Mouse (Mus musculus): Measurements from ENCODE around the gene Sh2d6. TPM values are rescaled to one million over a fixed set of nuclear protein-coding genes. Genes with fewer than 3 reads are reported as not detected.

The Sh2d6 gene
- polyA plus RNA-seq, 1 experiment: 0.79 TPM

DNA sequence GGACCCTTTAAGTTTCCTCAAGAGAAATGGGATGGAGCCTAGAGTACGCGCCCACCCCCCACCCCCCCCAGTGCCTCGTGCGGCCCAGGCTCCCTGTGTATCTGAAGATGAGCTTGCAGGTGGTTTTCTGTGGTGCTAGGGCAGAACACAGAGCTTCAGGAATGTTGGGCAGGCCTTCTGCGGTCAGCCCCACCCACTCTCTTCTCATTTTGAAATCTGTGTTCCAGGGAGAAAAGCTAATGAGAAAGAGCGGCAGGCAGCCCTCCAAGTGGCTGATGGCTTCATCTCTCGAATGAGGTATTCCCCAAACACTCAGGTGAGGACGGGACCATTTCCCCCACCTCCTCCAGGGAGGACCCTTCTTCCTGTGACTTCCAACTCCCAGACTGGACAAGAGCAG lies 39.3 kb upstream of the Sh2d6 start:
- Histone ChIP-seq H3K4me3 (replicated peaks; ENCODE audit: insufficient read depth, low read depth, low read length) (no peak overlapping the region), H3K4me1 (ENCODE audit: control insufficient read depth, insufficient read depth, low read length) (peaks cover 7% of the 10 kb centered on the region), H3K27me3 (ENCODE audit: control insufficient read depth, insufficient read depth, low read length) (no peaks in the 10 kb centered on the region), H3K27ac (ENCODE audit: insufficient read depth, low read length) (no peak overlapping the region)
- TF ChIP-seq CTCF (IDR thresholded peaks at IDR 0.05; ENCODE audit: borderline replicate concordance, insufficient read depth, low read depth, low read length): no peak
- no peak for TF ChIP-seq POLR2A (IDR thresholded peaks at IDR 0.05; ENCODE audit: borderline replicate concordance, insufficient read depth, low read length)
- DNase-seq: no peak
- 74% methylated on average over 8 of the region's 8 CpGs for WGBS

DNA sequence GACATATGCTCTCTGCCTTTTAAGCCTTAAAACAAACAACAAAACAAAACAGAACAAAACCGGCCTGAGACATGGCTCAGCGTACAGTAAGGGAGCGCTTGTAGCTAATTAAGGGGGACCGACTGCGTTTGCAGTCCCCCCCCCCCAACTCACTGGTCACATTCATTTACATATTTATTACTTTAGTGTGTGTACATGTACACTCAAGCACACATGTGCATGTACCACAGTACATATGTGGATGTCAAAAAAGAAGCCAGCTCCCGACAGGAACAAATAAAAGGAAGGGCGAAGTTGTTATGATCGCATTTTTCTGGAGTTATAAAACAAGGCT lies 31.5 kb upstream of the Sh2d6 start:
- Histone ChIP-seq H3K27me3 (ENCODE audit: control insufficient read depth, insufficient read depth, low read length) (no peaks in the 10 kb centered on the region), H3K4me1 (ENCODE audit: control insufficient read depth, insufficient read depth, low read length) (peaks cover 3% of the 10 kb centered on the region; the same call in 1 of the 2 replicates), H3K4me3 (replicated peaks; ENCODE audit: insufficient read depth, low read depth, low read length) (peak overlapping the region; percentile 62), H3K27ac (ENCODE audit: insufficient read depth, low read length) (peak overlapping the region; percentile 2; the same call in 1 of the 2 replicates)
- WGBS: 19% methylated on average over 8 of the region's 8 CpGs
- TF ChIP-seq POLR2A (IDR thresholded peaks at IDR 0.05; ENCODE audit: borderline replicate concordance, insufficient read depth, low read length) (no peak), CTCF (IDR thresholded peaks at IDR 0.05; ENCODE audit: borderline replicate concordance, insufficient read depth, low read depth, low read length) (no peak)
- no peak for DNase-seq

DNA sequence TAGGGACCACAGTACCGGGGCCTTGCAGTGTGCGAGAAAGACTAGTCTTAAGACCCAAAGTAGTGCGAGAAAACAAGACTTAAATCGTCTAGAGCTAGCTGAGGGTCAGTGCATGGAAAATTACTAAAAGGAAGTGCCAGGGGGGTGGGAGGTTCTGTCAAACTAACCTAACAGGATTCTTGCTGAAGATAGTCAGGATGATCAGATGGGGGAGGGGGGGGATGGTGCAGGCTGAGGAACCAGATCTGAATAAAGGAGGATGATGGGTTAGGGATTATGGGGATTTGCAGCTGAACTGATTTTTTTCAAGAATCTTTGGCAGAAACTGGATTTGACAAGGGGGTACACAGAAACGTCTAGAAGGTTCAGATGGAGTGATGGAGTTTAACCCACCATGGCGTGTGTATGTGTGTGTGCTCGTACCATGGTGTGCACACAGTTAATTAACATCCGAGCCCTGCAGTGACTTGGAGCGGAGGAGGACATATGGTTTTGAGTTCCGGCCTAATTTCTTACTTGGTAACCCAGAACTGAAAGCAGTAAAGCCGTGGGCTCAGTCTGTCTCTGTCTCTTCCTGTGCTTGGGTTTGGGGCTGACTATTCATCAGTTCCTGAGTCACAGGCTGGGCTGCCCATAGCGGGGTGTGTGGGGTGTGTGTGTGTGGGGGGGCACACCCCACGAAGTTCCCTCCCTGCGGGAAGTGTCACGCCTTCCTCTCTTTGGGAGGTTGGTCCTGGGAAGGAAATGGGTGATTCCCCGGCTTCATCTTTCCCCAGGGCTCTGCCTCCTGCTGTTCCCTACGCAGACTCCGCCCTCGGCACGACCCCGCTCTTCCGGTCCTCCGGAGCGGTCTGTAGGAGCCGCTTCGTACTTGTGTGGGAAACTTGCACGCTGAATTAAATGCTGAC lies 30.9 kb upstream of the Sh2d6 start:
- TF ChIP-seq CTCF (IDR thresholded peaks at IDR 0.05; ENCODE audit: borderline replicate concordance, insufficient read depth, low read depth, low read length) (no peak), POLR2A (IDR thresholded peaks at IDR 0.05; ENCODE audit: borderline replicate concordance, insufficient read depth, low read length) (no peak)
- H3K27ac ChIP-seq (ENCODE audit: insufficient read depth, low read length): peak overlapping the region; percentile 2; the same call in 1 of the 2 replicates
- H3K4me3 ChIP-seq (replicated peaks; ENCODE audit: insufficient read depth, low read depth, low read length): peak overlapping the region; percentile 62
- DNase-seq: peak; percentile 40 to 56
- H3K4me1 ChIP-seq (ENCODE audit: control insufficient read depth, insufficient read depth, low read length): peaks cover 3% of the 10 kb centered on the region; the same call in 1 of the 2 replicates
- 13% methylated on average over 27 of the region's 27 CpGs for WGBS
- H3K27me3 ChIP-seq (ENCODE audit: control insufficient read depth, insufficient read depth, low read length): no peaks in the 10 kb centered on the region

DNA sequence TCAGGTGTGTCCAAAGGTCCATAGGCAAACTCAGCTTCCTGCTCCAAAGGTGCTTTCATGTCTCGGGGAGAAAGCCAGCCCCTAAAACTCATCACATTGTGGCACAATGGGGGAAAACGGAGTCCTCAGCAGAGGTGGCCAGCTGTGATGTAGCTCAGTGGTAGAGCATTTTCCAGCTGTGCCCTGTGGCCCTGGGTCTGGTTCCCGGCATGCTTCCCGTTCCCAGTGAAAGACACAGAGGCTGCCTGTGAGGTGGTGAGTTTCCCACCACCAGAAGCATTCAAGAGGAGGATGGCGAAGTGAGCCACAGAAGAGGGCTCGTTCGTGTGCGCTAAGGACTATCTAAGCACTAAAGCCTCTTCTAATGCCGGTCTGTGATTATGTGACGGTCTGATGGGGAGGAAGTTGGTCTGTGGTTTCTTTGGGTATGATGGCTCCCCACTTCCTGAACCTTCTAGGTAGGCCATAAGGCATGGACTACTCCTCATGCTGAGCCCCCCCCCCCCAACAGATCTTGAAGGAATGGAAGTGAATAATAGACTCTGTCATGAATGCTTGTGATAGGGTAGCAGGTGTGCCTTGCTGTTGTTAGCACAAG lies 29.1 kb upstream of the Sh2d6 start:
- WGBS: 92% methylated on average over 10 of the region's 10 CpGs
- TF ChIP-seq CTCF (IDR thresholded peaks at IDR 0.05; ENCODE audit: borderline replicate concordance, insufficient read depth, low read depth, low read length): no peak
- no peak for TF ChIP-seq POLR2A (IDR thresholded peaks at IDR 0.05; ENCODE audit: borderline replicate concordance, insufficient read depth, low read length)

DNA sequence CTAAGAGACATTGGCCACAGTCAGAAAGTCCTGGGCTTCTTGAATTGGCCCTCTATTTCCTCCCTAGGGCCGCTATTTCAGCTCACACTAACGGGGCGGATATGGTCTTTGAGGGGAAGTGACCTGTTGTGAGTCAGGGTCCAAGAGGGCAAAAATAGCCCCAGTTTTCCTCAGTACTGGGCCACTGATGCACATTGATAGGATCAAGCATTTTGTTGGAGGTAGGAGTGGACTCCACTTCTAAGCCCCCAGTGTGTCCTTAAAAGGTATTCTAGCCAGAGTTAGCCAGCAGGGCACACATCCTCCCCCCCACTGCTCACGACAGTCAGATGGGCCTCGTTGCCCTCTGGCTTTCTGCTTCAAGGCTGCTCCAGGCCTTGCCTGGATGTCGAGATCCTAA lies 28.5 kb upstream of the Sh2d6 start:
- H3K4me3 ChIP-seq (replicated peaks; ENCODE audit: insufficient read depth, low read depth, low read length): no peak overlapping the region
- no peak overlapping the region for H3K27ac ChIP-seq (ENCODE audit: insufficient read depth, low read length)
- DNase-seq: no peak
- no peaks in the 10 kb centered on the region for H3K27me3 ChIP-seq (ENCODE audit: control insufficient read depth, insufficient read depth, low read length)
- H3K4me1 ChIP-seq (ENCODE audit: control insufficient read depth, insufficient read depth, low read length): peaks cover 3% of the 10 kb centered on the region; the same call in 1 of the 2 replicates
- WGBS: 62% methylated on average over 6 of the region's 6 CpGs
- TF ChIP-seq POLR2A (IDR thresholded peaks at IDR 0.05; ENCODE audit: borderline replicate concordance, insufficient read depth, low read length) (no peak), CTCF (IDR thresholded peaks at IDR 0.05; ENCODE audit: borderline replicate concordance, insufficient read depth, low read depth, low read length) (no peak)

More for the DNA sequence above, 29.1 kb upstream of the Sh2d6 start:
- Histone ChIP-seq H3K27ac (ENCODE audit: insufficient read depth, low read length) (no peak overlapping the region), H3K4me3 (replicated peaks; ENCODE audit: insufficient read depth, low read depth, low read length) (no peak overlapping the region), H3K4me1 (ENCODE audit: control insufficient read depth, insufficient read depth, low read length) (peaks cover 3% of the 10 kb centered on the region; the same call in 1 of the 2 replicates), H3K27me3 (ENCODE audit: control insufficient read depth, insufficient read depth, low read length) (no peaks in the 10 kb centered on the region)
- no peak for DNase-seq

DNA sequence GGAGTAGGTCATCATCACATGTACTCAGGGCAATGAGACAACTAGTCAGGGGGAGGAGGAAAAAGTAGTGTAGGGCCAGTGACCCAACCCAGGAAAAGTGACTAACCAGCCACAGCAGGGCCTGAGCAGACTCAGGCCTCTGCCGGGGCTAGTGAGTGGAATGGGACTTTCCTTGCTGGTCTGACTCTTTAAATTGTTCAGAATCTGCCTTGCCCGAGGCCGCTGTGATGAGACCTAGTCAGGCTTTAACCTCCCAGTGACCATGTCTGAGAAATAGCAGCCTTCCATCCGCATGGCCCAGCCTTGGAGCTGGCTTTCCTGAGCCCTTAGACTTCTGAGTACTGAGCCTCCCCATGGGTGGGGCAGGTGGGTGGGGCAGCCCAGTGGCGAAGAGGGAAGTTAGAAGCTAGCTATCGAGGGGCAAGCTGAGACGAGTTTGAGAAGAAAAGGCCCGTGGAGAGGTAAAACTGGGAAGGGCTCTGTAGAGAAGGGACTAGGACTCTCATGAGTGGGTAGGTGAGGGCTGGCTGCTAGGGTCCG lies 27.6 kb upstream of the Sh2d6 start:
- Histone ChIP-seq H3K27me3 (ENCODE audit: control insufficient read depth, insufficient read depth, low read length) (no peaks in the 10 kb centered on the region), H3K4me3 (replicated peaks; ENCODE audit: insufficient read depth, low read depth, low read length) (no peak overlapping the region), H3K27ac (ENCODE audit: insufficient read depth, low read length) (no peak overlapping the region), H3K4me1 (ENCODE audit: control insufficient read depth, insufficient read depth, low read length) (peaks cover 3% of the 10 kb centered on the region; the same call in 1 of the 2 replicates)
- no peak for DNase-seq
- WGBS: 68% methylated on average over 9 of the region's 9 CpGs
- TF ChIP-seq CTCF (IDR thresholded peaks at IDR 0.05; ENCODE audit: borderline replicate concordance, insufficient read depth, low read depth, low read length): no peak
- no peak for TF ChIP-seq POLR2A (IDR thresholded peaks at IDR 0.05; ENCODE audit: borderline replicate concordance, insufficient read depth, low read length)

DNA sequence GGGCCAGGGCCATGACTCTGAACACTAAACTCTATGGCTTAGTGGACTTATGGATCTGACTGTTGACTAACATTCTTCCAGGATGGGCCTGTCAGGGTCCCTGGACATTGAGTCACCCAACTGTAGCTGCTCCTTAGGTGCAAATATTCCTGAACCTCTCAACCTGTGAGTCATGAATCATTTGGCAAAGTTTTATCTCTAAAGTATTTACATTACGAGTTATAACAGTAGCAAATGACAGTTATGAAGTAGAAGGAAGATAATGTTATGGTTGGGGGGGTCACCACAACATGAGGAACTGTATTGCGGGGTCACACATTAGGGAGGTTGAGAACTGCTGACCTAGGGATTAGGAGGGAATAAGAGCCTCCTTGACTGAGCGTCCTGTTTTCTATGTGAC lies 26.4 kb upstream of the Sh2d6 start:
- Histone ChIP-seq H3K27ac (ENCODE audit: insufficient read depth, low read length) (no peak overlapping the region), H3K4me3 (replicated peaks; ENCODE audit: insufficient read depth, low read depth, low read length) (no peak overlapping the region), H3K27me3 (ENCODE audit: control insufficient read depth, insufficient read depth, low read length) (no peaks in the 10 kb centered on the region), H3K4me1 (ENCODE audit: control insufficient read depth, insufficient read depth, low read length) (no peaks in the 10 kb centered on the region)
- WGBS: 86% methylated on average over 3 of the region's 3 CpGs
- DNase-seq: no peak
- TF ChIP-seq POLR2A (IDR thresholded peaks at IDR 0.05; ENCODE audit: borderline replicate concordance, insufficient read depth, low read length) (no peak), CTCF (IDR thresholded peaks at IDR 0.05; ENCODE audit: borderline replicate concordance, insufficient read depth, low read depth, low read length) (no peak)
